8 mouse cellular contexts compared by ENCODE assay signal in the genomic region with DNA sequence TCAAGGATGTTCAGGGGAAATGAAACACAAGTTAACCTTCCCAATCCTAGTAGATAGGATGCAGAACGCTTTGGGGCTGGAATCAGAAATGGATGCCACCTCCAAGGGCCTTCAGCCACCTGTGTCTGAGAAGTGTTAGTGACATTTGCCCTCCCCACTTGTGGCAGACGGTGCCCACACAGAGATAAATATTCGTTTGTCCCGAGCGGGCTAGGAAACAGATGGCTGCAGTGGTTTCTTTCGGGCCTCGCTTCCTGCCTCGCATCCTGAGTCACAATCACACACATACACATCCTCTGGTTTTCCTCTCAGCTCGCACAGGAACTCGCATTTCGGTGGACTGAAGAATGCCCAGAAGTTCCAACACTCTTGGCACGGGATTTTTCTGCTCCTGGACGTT. TPM values are rescaled to one million over a fixed set of nuclear protein-coding genes. Genes with fewer than 3 reads are reported as not detected.
DNase-seq lines count a peak whose midpoint lies in the region; ATAC-seq and TF ChIP-seq lines count a peak whose summit lies in the region.

No protein-coding gene starts in this region.

- DNase-seq in adrenal gland, adult 2 months: peak; percentile 21
- DNase-seq in adrenal gland, adult 18-20 months (ENCODE audit: low spot score in 2 of 2): no peak
- peak; percentile 12 for DNase-seq in cerebellum, adult 8-10 months
- DNase-seq in kidney, adult 2 months: peak; percentile 73
- no peak for DNase-seq in embryo, embryonic 10.5 days (ENCODE audit: low spot score)
- DNase-seq in gastrocnemius, postnatal 10 days: no peak

- no peaks in the 10 kb centered on the region for H3K36me3 ChIP-seq in kidney, adult 2 months (ENCODE audit: control insufficient read depth, insufficient read depth, low read length)
- H3K36me3 ChIP-seq in hindbrain, embryonic 16.5 days (ENCODE audit: control insufficient read depth, insufficient read depth, low read length): no peaks in the 10 kb centered on the region

- H3K9me3 ChIP-seq in hindbrain, embryonic 16.5 days (ENCODE audit: control insufficient read depth, low read length): no peaks in the 10 kb centered on the region

- 0 out of 2 replicates have a peak, but pooled peaks cover 6% of the 10 kb centered on the region for H3K4me1 ChIP-seq in kidney, adult 2 months (ENCODE audit: control insufficient read depth, insufficient read depth, low read length)
- H3K4me1 ChIP-seq in hindbrain, embryonic 16.5 days (ENCODE audit: control insufficient read depth, insufficient read depth, low read depth, low read length): no peaks in the 10 kb centered on the region; the same call in 1 of the 2 replicates

- ATAC-seq in megakaryocyte, adult 5-6 weeks (ENCODE audit: poor library complexity, severe bottlenecking): peak; percentile 38; the same call in 1 of the 2 replicates
- ATAC-seq in hindbrain, embryonic 16.5 days: no peak

- H3K4me3 ChIP-seq in kidney, adult 2 months (ENCODE audit: insufficient read depth, low read depth, low read length): no peak overlapping the region
- H3K4me3 ChIP-seq in hindbrain, embryonic 16.5 days (ENCODE audit: low read length): no peak overlapping the region

- peak overlapping the region; percentile 70 for H3K27ac ChIP-seq in kidney, adult 2 months (ENCODE audit: insufficient read depth, low read depth, low read length)
- no peak overlapping the region for H3K27ac ChIP-seq in hindbrain, embryonic 16.5 days (ENCODE audit: low read depth, low read length)

- TF ChIP-seq CTCF in kidney, adult 2 months (conservative IDR thresholded peaks at IDR 0.05; ENCODE audit: insufficient read depth, insufficient read length, low read depth, low read length): no peak

- no peaks in the 10 kb centered on the region for H3K27me3 ChIP-seq in kidney, adult 2 months (replicated peaks; ENCODE audit: control insufficient read depth, insufficient read depth, low read length)
- H3K27me3 ChIP-seq in hindbrain, embryonic 16.5 days (replicated peaks; ENCODE audit: control insufficient read depth, insufficient read depth, low read length): no peaks in the 10 kb centered on the region

- WGBS in kidney, adult 2 months: 66% methylated on average over 13 of the region's 13 CpGs
- 88% methylated on average over 13 of the region's 13 CpGs for WGBS in hindbrain, embryonic 16.5 days

- H3K4me2 ChIP-seq in hindbrain, embryonic 16.5 days (ENCODE audit: low read length): no peak overlapping the region

- H3K9ac ChIP-seq in hindbrain, embryonic 16.5 days (ENCODE audit: low read depth, low read length): no peak overlapping the region

- TF ChIP-seq POLR2A in kidney, adult 2 months (IDR thresholded peaks at IDR 0.05; ENCODE audit: low read depth, low read length): no peak

RNA-seq across cellular contexts. Expression of gene Rfx8, which starts 13.5 kb away (rescaled TPM):
- not detected for total RNA-seq in adrenal gland, adult 2 months (2021)
- 0.10 TPM in 1 of 2 replicates, not detected in the other for polyA plus RNA-seq in adrenal gland, adult 2 months (2012; rRNA removed)
- not detected for total RNA-seq in adrenal gland, adult 18-20 months (2021)
- not detected in 2 replicates for polyA plus RNA-seq in kidney, adult 2 months (2012; rRNA removed)
- not detected in 2 replicates for total RNA-seq in megakaryocyte, adult 5-6 weeks (2015)
- total RNA-seq in megakaryocyte, adult 5-6 weeks (2017): not detected in 2 replicates
- 0.23 and 0.30 TPM in 2 replicates for polyA plus RNA-seq in hindbrain, embryonic 16.5 days (2015; fragmentation: Nextera tagmentation; extraction: Ambion mirVana)
- under 1 TPM; 0.25 to 0.45 TPM for total RNA-seq in gastrocnemius, postnatal 10 days (2021)

Comparison
In these comparisons a context has a peak if more than half of its experiments do, and no peak if none do; other contexts are left out.
1. DNase-seq: peak in adrenal gland, adult 2 months (single experiment), cerebellum, adult 8-10 months (single experiment) and kidney, adult 2 months (single experiment); none in adrenal gland, adult 18-20 months (0 of 2), embryo, embryonic 10.5 days (single experiment) and gastrocnemius, postnatal 10 days (single experiment).